Mouse (Mus musculus): ENCODE data around the gene Prr14l.
"Not testable (repeated sequence)": the region's sequence is repeated elsewhere in the genome, so short reads cannot be mapped to it uniquely, and the experiment has no call there.

Prr14l gene

GRCm38 (mm10) chr5:32853731-32854507 lies at the start of gene Prr14l:
Gene Prr14l (minus strand): TSS chr5:32854256.
- in situ Hi-C loops (cut with MboI, MseI) = loop anchor here (10.0 kb wide), 3 partner anchors 171 to 771 kb away; partner anchors contain the start of genes Fam53a (in 1 of the 2), Gm9903 (in 1 of the 2) and Maea (in 1 of the 2)

GRCm38 (mm10) chr5:32886739-32887138 lies 32.7 kb upstream of the Prr14l start:
- in situ Hi-C loops (cut with MboI, MseI) = no loop called here

DNA sequence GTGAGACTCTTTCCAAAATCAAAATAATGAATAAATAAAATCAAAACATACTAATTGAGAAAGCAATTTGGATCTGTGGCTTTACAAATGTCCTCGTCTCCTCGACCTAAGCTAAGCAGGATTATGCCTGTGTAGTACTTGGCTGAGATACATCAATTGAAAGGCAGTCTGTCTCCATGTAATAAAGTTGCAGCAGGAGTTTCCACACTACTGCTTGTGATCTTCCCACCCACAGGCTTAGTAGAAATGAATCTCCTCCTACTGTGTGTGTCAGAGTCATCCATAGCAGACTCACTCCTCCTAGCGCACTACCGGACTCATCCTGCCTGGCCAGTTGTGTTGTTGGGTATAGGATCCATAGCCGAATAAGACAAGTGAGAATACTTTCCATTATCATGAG lies 18.3 kb upstream of the Prr14l start:
- in situ Hi-C loops (cut with MboI, MseI) = no loop called here

- in situ Hi-C loops (cut with MboI, MseI) = no loop called here
These were observed 15.5 kb upstream of the Prr14l start for GRCm38 (mm10) chr5:32869389-32870024.

GRCm38 (mm10) chr5:32863253-32864228 lies 9.5 kb upstream of the Prr14l start, which contains the start of gene Depdc5:
Gene Depdc5 (plus strand): TSS chr5:32863701.
- in situ Hi-C loops (cut with MboI, MseI) = no loop called here

- in situ Hi-C loops (cut with MboI, MseI) = no loop called here
These were observed 8.5 kb upstream of the Prr14l start for GRCm38 (mm10) chr5:32862469-32863132.

GRCm38 (mm10) chr5:32861082-32861481 lies 7.0 kb upstream of the Prr14l start:
- in situ Hi-C loops (cut with MboI, MseI) = no loop called here

DNA sequence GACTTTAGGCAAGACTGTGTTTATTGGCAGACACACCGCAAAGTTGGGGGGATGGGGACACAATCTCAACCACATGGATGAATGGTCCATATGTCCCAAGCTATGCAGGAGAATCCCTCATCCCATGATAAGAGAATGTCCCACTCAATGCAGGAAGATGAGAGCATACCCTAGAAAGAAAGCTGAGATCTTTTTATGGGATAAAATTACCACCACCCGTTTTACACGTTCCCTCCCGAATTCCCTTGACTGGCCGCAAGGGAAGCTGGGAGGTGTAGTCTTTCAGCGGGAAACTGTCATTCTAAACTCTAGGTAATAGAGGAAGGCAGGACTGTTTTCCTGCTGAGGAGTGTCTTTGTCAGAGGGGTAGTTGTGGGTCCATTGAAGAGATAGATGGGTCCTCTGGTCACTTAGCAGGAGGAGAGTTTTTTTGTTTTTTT lies 3.7 kb upstream of the Prr14l start:
- in situ Hi-C loops (cut with MboI, MseI) = loop anchor here (10.0 kb wide), 3 partner anchors 167 to 767 kb away; partner anchors contain the start of genes Fam53a (in 1 of the 2), Gm9903 (in 1 of the 2) and Maea (in 1 of the 2)

GRCm38 (mm10) chr5:32855274-32855673 lies 1.2 kb upstream of the Prr14l start:
- in situ Hi-C loops (cut with MboI, MseI) = loop anchor here (10.0 kb wide), 3 partner anchors 170 to 770 kb away; partner anchors contain the start of genes Fam53a (in 1 of the 2), Gm9903 (in 1 of the 2) and Maea (in 1 of the 2)

DNA sequence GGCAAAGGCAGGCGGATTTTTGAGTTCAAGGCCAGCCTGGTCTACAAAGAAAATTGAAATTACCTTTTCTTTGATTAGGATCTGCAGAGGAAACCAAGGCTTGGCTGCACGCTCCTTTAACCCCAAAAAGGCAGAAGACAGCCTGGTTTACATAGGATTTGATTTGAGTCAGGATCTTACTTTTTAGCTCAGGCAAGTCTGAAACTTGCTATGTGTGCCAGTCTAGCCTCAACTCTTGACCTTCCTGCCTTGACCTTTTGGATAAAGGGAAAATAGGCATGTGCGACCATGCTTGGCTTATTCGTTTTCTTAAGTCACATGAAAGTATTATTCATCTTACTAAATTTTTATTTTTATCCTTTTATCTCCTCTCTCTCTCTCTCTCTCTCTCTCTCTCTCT lies 762 bp upstream of the Prr14l start:
- in situ Hi-C loops (cut with MboI, MseI) = loop anchor here (10.0 kb wide), 3 partner anchors 170 to 770 kb away; partner anchors contain the start of genes Fam53a (in 1 of the 2), Gm9903 (in 1 of the 2) and Maea (in 1 of the 2)

DNA sequence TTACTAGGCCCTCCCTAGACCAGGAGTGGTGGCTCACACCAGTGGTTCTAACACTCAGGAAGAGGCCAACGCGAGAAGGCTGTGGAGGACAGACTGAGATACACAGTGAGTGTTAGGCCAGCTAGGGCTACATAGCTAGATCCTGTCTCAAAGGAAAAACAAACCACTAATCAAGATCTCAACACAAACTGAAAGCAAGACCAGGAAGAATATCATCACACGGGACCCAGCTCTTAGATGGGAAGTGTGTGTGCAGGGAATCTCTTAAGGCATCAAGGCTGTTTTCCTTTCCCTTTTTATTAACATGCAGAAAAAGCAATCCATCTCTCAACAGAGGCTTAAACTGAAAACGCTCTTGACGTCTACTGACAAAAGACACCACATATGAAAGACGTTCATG lies 2.0 kb downstream of the Prr14l start:
- in situ Hi-C loops (cut with MboI, MseI) = loop anchor here (10.0 kb wide), 3 partner anchors 173 to 773 kb away; partner anchors contain the start of genes Fam53a (in 1 of the 2), Gm9903 (in 1 of the 2) and Maea (in 1 of the 2)

GRCm38 (mm10) chr5:32849580-32849979 lies 4.5 kb downstream of the Prr14l start:
- in situ Hi-C loops (cut with MboI, MseI) = not testable (repeated sequence)

- in situ Hi-C loops (cut with MboI, MseI) = no loop called here
These were observed 4.9 kb downstream of the Prr14l start for GRCm38 (mm10) chr5:32849178-32849577.

GRCm38 (mm10) chr5:32840029-32840428 lies 14.0 kb downstream of the Prr14l start:
- in situ Hi-C loops (cut with MboI, MseI) = no loop called here

DNA sequence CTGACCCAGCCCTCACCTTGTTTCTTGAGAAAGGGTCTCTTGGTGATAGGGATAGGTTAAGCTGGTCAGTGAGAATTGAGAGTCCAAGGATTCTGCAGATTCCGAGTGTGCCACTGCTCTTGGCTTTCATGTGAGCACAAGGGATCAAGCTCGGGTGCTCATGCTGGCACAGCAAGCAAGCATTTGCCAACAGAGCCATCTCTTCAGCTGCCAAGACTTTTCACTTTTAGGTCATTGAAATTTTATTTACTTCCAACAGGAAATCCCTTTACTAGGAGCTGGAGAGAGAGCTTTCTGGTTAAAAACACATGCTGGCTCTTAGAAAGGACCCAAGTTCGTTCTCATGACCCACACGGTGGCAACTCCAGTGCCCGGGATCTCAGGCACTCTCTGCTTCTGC lies 17.1 kb downstream of the Prr14l start:
- in situ Hi-C loops (cut with MboI, MseI) = no loop called here

DNA sequence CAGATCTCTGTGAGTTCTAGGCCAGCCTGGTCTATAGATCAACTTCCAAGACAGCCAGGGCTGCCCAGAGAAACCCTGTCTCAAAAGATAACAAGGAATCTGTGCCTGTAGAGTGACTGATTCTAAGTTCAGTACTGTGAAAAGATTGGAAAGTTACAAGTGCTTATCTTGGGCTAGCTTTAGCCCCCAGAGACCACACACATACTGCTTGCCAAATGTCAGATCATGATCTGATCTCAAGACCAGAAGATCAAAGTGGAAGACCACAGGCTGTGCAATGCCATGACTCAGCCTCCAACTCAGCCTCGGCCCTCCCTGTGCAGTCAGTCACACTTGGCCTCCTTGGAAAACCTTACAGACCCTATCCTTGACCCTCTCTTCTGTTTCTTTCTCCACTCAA lies 19.6 kb downstream of the Prr14l start:
- in situ Hi-C loops (cut with MboI, MseI) = no loop called here

DNA sequence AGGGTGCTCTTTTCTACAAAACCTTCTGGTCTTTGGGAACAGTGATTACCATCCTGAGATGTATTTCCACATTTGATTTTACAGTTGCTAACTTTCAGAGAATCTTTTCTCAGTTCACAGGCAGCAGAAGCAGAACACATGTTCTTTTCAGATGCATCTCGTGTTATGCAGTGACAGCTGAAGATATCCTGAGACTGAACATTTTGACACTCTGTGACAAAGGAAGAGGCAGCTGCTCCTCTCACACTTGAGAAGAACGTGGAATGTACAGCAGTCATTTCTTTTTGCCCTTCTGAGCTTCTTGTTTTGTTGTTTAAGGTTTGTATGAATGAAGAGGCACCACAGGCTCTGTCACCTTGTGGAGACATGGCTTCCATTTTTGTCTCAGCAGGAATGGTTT lies 24.0 kb downstream of the Prr14l start:
- in situ Hi-C loops (cut with MboI, MseI) = no loop called here

GRCm38 (mm10) chr5:32828766-32829165 lies 25.3 kb downstream of the Prr14l start:
- in situ Hi-C loops (cut with MboI, MseI) = not testable (repeated sequence)

DNA sequence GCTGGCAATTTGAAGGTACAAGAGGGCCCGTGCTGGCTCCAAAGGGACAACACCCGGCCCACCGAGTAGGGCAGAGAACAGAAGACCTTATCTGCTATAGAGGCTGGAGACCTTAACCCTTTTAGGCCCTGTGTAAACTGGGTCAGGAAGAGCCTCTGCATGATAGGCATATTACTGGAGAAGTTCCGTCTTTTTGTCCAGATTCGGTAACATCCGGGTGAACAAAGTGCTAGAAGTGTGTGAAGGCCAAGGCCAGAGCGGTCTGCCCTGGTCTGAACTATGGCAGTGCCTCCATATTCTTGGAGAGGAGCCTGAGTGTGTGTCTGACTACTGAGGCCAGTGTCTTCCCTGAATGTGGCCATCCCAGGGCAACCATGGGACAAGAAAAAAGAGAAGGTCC lies 27.0 kb downstream of the Prr14l start, which contains the start of gene Gm20671:
Gene Gm20671 (minus strand): TSS at position 101 of the 400 bp plus-strand sequence.
- in situ Hi-C loops (cut with MboI, MseI) = no loop called here

DNA sequence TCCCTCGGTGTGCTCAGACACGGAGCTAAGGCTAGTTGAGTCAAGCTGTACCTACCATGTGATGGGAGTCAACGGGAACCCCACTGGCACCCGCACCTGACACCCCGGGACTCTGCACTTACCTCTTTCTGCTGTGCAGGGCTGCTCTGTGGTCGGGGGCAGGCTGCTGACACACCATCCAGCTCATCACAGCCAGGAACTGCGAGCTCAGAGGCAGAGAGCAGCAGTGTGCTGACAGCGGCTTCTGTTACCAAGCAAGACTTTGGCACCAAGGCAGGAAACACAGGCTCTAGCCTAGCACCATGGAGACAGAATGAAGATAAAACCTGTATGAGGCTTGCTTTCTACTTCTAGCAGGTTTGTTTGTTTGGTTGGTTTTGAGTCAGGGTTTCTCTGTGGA lies 33.6 kb downstream of the Prr14l start:
- in situ Hi-C loops (cut with MboI, MseI) = no loop called here
